In genomic region chr12:116481921-116482320, GRCm38 (mm10) we compare ENCODE assay signal across 21 mouse cellular contexts. TPM values are rescaled to one million over a fixed set of nuclear protein-coding genes. Genes with fewer than 3 reads are reported as not detected.
"Had no signal": no experiment of that assay in that cellular context is flagged by ENCODE, and none has a peak within 500 bp of the region (broad histone marks: within the 10 kb centered on the region; RNA-seq: fewer than 3 reads in every experiment).

No protein-coding gene starts in this region.

- H3K4me3 ChIP-seq: kidney, embryonic 15.5 days; limb, embryonic 10.5 days; limb, embryonic 13.5 days; liver, embryonic 12.5 days; liver, embryonic 15.5 days; lung, embryonic 15.5 days; megakaryocyte, embryonic 14.5 days; midbrain, embryonic 10.5 days; midbrain, embryonic 13.5 days; stomach, embryonic 15.5 days had no signal

- ATAC-seq: liver, embryonic 12.5 days; midbrain, embryonic 13.5 days had no signal

- H3K4me2 ChIP-seq: kidney, embryonic 15.5 days; limb, embryonic 13.5 days; liver, embryonic 12.5 days; liver, embryonic 15.5 days; lung, embryonic 15.5 days; midbrain, embryonic 13.5 days; stomach, embryonic 15.5 days had no signal

- H3K27ac ChIP-seq: kidney, embryonic 15.5 days; limb, embryonic 10.5 days; limb, embryonic 13.5 days; liver, embryonic 12.5 days; liver, embryonic 15.5 days; lung, embryonic 15.5 days; midbrain, embryonic 10.5 days; midbrain, embryonic 13.5 days; stomach, embryonic 15.5 days had no signal

- H3K27me3 ChIP-seq: midbrain, embryonic 13.5 days had no signal

- DNase-seq: kidney, adult 8-10 months; kidney, postnatal 10 days; kidney, postnatal 36 days; layer of hippocampus, postnatal 36 days; liver; lung, adult 18-20 months; lung, postnatal 10 days; lung, postnatal 36 days; right cerebral cortex, postnatal 25 days; spleen, adult 18-20 months; thymus, postnatal 25 days had no signal

- H3K9ac ChIP-seq: kidney, embryonic 15.5 days; limb, embryonic 13.5 days; liver, embryonic 12.5 days; liver, embryonic 15.5 days; lung, embryonic 15.5 days; midbrain, embryonic 13.5 days; stomach, embryonic 15.5 days had no signal

- H3K9me3 ChIP-seq: kidney, embryonic 15.5 days; limb, embryonic 10.5 days; limb, embryonic 13.5 days; liver, embryonic 12.5 days; liver, embryonic 15.5 days; lung, embryonic 15.5 days; megakaryocyte, embryonic 14.5 days; midbrain, embryonic 10.5 days; midbrain, embryonic 13.5 days; stomach, embryonic 15.5 days had no signal

- H3K36me3 ChIP-seq: kidney, embryonic 15.5 days; limb, embryonic 10.5 days; limb, embryonic 13.5 days; liver, embryonic 12.5 days; liver, embryonic 15.5 days; lung, embryonic 15.5 days; midbrain, embryonic 10.5 days; midbrain, embryonic 13.5 days; stomach, embryonic 15.5 days had no signal

RNA-seq across cellular contexts. Expression of gene Ptprn2, which starts 3.6 kb away (rescaled TPM):
- polyA plus RNA-seq: liver, embryonic 12.5 days had no signal
